Mouse (Mus musculus) Patski (cell line): Measurements from ENCODE around the gene Tmem9b. TPM values are rescaled to one million over a fixed set of nuclear protein-coding genes. Genes with fewer than 3 reads are reported as not detected.

Experiments
- ATAC-seq: fragments of 100-300 bp; one replicate; pipeline ENCODE4 v1.8.0; 2021
- CTCF ChIA-PET: fragments of 350-600 bp; sonication (Branson Sonifier 250); formaldehyde crosslinking; loops from one replicate; lab custom pipeline; 2022; ENCODE audit warnings: inconsistent platforms; lab: Charles Lee
- POLR2A ChIA-PET: fragments of 350-600 bp; sonication (Branson Sonifier 250); formaldehyde crosslinking; loops from one replicate; lab custom pipeline; 2022; ENCODE audit warnings: antibody characterized with exemption, inconsistent platforms; lab: Charles Lee
- DNase-seq: peaks from one replicate; pipeline ENCODE4 v3.0.0-alpha.2; 2011; ENCODE audit warnings: low read depth, low spot score
- H3K27me3 ChIP-seq: fragments of 371-371 bp; one replicate; pipeline ENCODE4 v1.5.1; 2021
- CTCF ChIP-seq: fragments of 100-300 bp; IDR thresholded peaks from one replicate; pipeline ENCODE4 v1.5.1; 2021
- in situ Hi-C: fragments of 300-500 bp; cut with MboI; formaldehyde crosslinking; loops from 3 replicates; pipeline ENCODE4 v1.11.1; 2018; ENCODE audit warnings: low pct_unique_long_range_greater_than_20kb, mixed read lengths
- polyA plus RNA-seq: library from polyadenylated mRNA; unstranded; gene quantifications from one replicate; pipeline ENCODE4 v1.2.3, GENCODE M21; 2021

Tmem9b gene
- polyA plus RNA-seq, result 58.3 TPM

DNA sequence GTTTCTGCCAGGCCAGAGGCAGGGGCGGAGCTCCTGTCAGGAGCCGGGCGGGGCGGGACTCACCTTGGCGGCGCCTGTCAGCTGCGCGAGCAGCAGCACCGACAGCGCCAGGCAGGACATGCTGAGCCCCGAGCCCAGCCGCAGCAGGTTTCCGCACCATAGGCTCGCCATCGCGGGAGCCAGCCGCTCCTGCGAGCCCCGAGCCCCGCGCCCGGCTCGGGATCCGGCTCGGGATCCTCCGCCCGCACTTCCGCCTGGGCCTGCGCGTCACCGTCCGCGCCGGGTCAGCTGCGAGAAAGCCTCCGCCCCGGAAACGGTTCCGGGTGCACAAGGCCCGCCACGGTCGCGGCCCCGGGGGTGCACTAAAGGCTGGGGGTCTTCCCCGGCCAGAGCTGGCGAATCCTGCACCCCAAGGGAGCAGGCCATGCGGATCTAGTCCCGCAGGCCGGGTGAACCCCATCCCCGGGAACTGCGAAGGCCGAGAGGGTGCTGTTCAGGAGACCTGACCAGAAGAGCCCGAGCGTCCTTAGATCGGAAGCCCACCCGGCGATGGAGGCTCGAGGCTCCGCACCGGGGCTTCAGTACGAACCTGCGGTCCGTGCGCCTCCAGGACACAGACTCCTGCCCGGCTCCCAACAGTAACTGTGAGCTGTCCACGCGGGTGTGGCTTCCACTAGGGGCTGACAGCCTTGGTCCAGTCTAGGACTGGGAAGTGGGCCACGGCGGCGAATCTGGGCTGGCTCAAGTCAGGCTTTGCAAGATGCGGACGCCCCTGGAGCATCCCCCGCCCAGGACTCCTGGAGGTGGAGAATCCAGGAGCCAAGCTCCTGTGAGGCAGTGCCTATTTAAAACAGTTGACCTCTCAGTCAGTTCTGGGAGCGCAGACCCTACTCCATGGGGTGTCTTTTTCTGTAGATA lies at the start of gene Tmem9b:
Gene Tmem9b (minus strand): TSS at position 868 of the 918 bp plus-strand sequence.
- in situ Hi-C loops, result no loop called here
- CTCF ChIA-PET, result interaction anchor here (0.7 to 1.1 kb wide), 3 partner anchors 10 to 134 kb away, joined by 3 to 4 read pairs (median 3); no protein-coding TSS in a partner anchor
- no peaks in the 10 kb centered on the region for H3K27me3 ChIP-seq
- no peak for DNase-seq
- peak; percentile 86 for ATAC-seq
- TF ChIP-seq CTCF, result no peak
- POLR2A ChIA-PET, result interaction anchor here (1.4 kb wide), 1 partner anchor 28 kb away, joined by 3 read pairs; no protein-coding TSS in a partner anchor

DNA sequence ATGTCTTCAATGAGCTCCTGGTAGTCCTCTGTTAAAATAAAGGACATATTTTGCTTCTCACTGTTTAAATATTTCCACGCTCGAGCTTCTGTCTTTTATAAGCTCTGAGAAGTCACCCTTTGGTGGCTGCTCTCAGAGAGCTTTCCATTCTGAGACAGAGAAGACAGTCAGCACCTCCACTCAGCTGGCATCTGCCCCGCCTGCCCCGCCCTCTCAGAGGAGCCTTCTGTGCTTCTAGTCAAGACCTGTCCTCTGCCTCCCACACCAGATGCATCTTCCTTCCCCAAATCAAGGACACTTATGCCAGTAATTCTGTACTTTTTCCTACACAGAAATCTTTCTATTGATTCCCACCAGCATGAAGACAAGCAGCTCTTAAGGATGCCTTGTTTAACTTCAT lies 48.0 kb upstream of the Tmem9b start:
- in situ Hi-C loops, result no loop called here
- TF ChIP-seq CTCF, result no peak
- CTCF ChIA-PET, result interaction anchor here (0.7 to 1.0 kb wide), 2 partner anchors 8 to 38 kb away, joined by 3 to 4 read pairs; no protein-coding TSS in a partner anchor
- no peak for ATAC-seq
- H3K27me3 ChIP-seq, result no peaks in the 10 kb centered on the region
- no peak for DNase-seq
- POLR2A ChIA-PET, result no interaction called here

DNA sequence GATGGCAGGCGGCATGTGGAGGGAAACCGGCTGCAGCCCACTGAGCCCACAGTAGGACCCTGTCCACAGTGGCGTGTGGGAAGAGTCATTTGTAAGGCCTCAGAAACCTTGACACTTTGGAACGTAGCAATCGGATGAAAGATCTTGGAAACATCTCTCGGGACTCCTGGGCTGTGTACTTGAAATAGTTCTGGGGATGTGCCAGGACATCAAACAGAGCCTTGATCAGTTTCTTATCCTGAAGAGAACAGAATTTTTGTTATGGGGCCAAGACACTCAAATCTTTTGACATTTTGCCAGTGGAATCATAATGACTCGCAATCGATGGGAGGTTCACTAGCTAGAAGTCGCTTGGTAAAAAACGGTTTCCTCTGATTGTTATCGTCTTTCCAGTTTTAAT lies 46.5 kb upstream of the Tmem9b start:
- ChIA-PET CTCF (no interaction called here), POLR2A (no interaction called here)
- H3K27me3 ChIP-seq, result no peaks in the 10 kb centered on the region
- ATAC-seq (no peak), DNase-seq (no peak)
- TF ChIP-seq CTCF, result no peak
- in situ Hi-C loops, result loop anchor here (10.0 kb wide), 1 partner anchor 86 kb away; no protein-coding TSS in a partner anchor

DNA sequence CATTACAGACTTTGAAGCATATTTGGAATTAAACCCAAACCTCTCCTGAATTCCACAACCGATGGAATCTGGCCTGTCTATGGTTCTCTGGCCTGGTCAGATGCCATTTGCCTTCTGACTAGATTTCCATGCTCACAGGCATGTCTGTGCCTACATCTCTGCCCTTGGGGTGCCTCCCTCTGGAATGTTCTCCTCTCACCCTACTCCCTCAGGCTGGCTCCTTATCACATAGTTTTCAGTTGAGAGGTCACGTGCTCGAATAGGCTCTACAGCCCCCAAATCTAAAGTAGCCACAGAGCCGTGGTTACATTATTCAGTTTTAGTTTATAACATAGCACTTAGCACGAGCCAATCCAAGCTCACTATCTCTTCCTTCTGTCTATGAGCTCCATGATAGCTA lies 42.9 kb upstream of the Tmem9b start:
- H3K27me3 ChIP-seq, result no peaks in the 10 kb centered on the region
- DNase-seq (no peak), ATAC-seq (no peak)
- CTCF ChIA-PET, result interaction anchor here (0.8 kb wide), 1 partner anchor 73 kb away, joined by 3 read pairs; no protein-coding TSS in a partner anchor
- in situ Hi-C loops, result loop anchor here (10.0 kb wide), 1 partner anchor 89 kb away; no protein-coding TSS in a partner anchor
- POLR2A ChIA-PET, result interaction anchor here (0.6 kb wide), 1 partner anchor 289 kb away, joined by 3 read pairs; no protein-coding TSS in a partner anchor
- no peak for TF ChIP-seq CTCF

DNA sequence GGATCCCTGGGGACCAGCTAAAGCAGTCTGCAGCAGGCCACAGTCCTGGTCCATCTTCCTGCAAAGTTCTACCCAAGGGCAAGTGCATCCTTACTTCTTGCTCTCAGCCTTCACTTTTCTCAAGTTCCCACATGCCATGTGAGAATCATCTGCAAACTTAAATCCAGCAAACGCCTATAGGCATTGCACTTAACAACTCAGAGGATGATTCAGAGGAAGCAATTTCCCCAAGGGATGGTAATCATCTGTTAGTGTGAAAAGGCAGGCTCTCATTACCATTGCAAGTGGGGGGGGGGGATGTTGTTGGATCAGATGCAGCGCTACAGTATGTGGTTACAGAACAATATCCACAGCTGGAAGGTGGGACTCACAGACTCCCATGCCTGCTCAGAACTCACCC lies 41.9 kb upstream of the Tmem9b start:
- ChIA-PET POLR2A (no interaction called here), CTCF (interaction anchor here (1.6 kb wide), 1 partner anchor 91 kb away, joined by 5 read pairs; no protein-coding TSS in a partner anchor)
- TF ChIP-seq CTCF, result no peak
- ATAC-seq (no peak), DNase-seq (no peak)
- H3K27me3 ChIP-seq, result no peaks in the 10 kb centered on the region
- in situ Hi-C loops, result loop anchor here (10.0 kb wide), 1 partner anchor 90 kb away; no protein-coding TSS in a partner anchor

DNA sequence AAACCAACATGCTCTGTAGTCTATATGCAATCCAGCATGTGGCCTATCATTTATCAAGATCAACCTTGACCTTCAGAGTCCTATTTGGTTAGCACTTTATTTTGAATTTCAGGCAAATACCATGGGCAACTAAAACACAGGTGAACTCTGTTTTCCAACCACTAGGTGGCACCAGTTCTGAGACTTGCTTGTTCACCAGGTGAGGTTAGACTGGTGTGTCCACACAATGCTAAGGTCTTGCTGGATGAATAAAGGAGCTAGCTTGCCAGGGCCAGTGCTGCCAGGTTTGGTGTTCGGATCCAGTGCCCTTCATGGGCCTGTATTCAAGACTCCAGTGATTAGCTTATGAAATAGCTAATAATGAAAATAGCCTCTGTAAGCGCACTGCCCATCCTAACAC lies 40.1 kb upstream of the Tmem9b start:
- H3K27me3 ChIP-seq, result no peaks in the 10 kb centered on the region
- ChIA-PET POLR2A (interaction anchor here (2.0 kb wide), 1 partner anchor 12 kb away, joined by 9 read pairs; the partner anchor contains the start of gene Nrip3), CTCF (interaction anchor here (0.9 to 1.9 kb wide), 11 partner anchors 8 to 100 kb away, joined by 3 to 15 read pairs (median 4); partner anchors contain the start of gene Nrip3)
- DNase-seq (peak; percentile 27), ATAC-seq (peak; percentile 47)
- TF ChIP-seq CTCF, result peak; percentile 81
- in situ Hi-C loops, result loop anchor here (10.0 kb wide), 1 partner anchor 92 kb away; no protein-coding TSS in a partner anchor

DNA sequence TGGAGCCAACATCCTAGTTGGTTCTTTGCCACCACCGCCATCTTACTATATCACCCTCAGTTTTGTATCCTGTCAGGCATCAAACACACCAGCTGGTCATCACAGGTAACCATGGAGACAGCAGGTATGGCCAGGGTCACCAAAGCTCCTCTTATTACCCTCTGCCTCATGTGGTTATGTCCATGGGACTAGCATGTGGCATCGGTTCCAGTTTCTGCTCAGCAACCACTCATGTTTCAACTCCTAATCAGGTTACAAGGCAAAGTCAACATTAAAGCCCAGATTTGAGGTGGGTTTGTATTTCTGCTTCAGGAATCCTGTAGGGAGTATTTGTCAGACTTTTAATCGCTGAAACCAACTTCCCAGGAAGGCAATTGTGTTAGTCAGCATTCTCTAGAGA lies 38.1 kb upstream of the Tmem9b start:
- in situ Hi-C loops, result loop anchor here (10.0 kb wide), 1 partner anchor 94 kb away; no protein-coding TSS in a partner anchor
- no peak for TF ChIP-seq CTCF
- ATAC-seq (no peak), DNase-seq (no peak)
- ChIA-PET POLR2A (no interaction called here), CTCF (no interaction called here)
- H3K27me3 ChIP-seq, result no peaks in the 10 kb centered on the region

DNA sequence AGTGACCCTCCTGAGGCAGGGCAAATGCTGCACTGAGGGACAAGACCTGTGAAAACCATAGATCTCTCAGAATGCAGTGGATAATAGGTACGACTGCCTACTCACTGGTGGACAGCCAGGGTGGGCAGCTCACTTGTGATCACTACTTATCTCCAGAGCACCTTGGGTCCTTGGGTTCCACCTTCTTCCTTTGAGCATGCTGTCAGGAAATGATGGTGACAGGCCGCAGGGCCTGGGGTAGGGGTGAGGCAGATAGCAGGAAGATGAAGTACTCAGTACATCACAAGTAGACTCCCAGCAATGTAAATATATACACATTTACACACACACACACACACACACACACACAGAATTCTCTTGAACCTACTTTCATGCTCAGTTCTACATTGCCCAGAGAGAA lies 35.2 kb upstream of the Tmem9b start:
- ChIA-PET CTCF (no interaction called here), POLR2A (no interaction called here)
- no peak for TF ChIP-seq CTCF
- in situ Hi-C loops, result no loop called here
- no peak for DNase-seq
- no peak for ATAC-seq
- no peaks in the 10 kb centered on the region for H3K27me3 ChIP-seq

DNA sequence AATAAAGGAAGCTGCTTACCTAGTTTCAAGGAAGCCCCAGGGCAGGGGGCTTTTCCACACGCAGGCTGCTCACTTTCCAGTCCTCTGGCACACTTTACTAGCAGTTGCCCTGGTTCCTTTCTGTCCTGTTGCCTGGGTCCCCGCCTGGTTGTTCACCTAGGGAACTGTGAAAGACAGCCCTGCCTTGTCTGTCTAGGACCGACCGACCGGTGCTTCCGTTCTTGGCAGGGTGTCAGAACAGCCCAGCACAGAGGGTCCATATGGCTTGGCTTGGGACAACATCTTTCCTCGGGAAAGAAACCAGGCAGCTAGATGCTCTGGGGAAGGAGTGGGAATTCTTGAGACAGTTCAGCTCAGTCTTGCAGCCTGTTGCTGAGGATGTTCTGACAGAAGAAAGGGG lies 30.6 kb upstream of the Tmem9b start:
- CTCF ChIA-PET, result interaction anchor here (2.2 kb wide), 1 partner anchor 9 kb away, joined by 10 read pairs; no protein-coding TSS in a partner anchor
- ATAC-seq, result no peak
- in situ Hi-C loops, result no loop called here
- DNase-seq, result no peak
- POLR2A ChIA-PET, result no interaction called here
- no peak for TF ChIP-seq CTCF
- peaks cover 21% of the 10 kb centered on the region for H3K27me3 ChIP-seq

DNA sequence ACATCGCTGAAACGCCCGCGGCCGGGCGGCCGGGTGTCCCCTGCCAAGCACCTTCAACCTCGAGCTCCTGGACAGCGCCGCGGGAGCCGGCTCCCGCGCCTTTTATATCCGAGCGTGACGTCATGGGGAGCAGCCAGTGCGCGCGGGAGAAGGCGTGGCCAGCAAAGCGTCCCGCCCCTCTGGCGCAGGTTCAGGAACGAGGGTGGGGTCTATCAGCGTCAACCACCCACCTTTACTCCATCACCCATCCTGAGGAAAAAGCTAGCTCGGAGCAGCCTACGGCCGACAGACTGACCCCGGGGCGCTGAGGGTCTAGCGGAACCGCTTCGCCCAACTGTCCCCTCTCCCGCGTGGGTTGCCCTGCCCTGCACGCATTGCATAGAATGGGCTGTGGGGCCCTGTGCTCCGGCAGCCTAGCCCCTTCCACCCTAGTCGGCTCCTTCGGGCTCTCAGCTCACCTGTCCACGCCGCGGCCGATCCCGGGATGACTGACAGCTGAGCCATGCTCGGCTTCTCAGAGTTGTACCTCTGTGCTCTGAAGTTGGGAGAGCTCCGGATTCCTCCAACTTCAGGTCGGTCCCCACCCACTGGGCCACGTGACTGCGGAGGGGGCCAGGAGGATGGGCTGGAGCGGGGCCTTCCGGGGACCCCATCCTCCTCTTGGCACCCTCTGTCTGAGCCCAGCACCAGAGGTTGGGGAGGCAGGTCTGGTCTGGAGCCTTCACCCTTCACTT lies 29.0 kb upstream of the Tmem9b start, which contains the start of gene Nrip3:
Gene Nrip3 (minus strand): TSS at position 556 of the 734 bp plus-strand sequence.
- ChIA-PET POLR2A (interaction anchor here (1.0 to 3.0 kb wide), 2 partner anchors 12 to 14 kb away, joined by 3 to 9 read pairs; no protein-coding TSS in a partner anchor), CTCF (interaction anchor here (0.6 kb wide), 1 partner anchor 11 kb away, joined by 3 read pairs; no protein-coding TSS in a partner anchor)
- DNase-seq (no peak), ATAC-seq (peak; percentile 48)
- in situ Hi-C loops, result no loop called here
- H3K27me3 ChIP-seq, result peaks cover 21% of the 10 kb centered on the region
- no peak for TF ChIP-seq CTCF
